Mouse (Mus musculus) forebrain, embryonic 16.5 days (tissue): ENCODE results near the gene Gm17349. TPM values are rescaled to one million over a fixed set of nuclear protein-coding genes. Genes with fewer than 3 reads are reported as not detected.

Source experiments
- ATAC-seq: fragments of 200-750 bp; cut with Nextera tagmentation; 2 replicates; pipeline ENCODE4 v1.8.0; 2017; ENCODE audit warnings: mild to moderate bottlenecking, moderate library complexity
- H3K27ac ChIP-seq: fragments of 300-500 bp; sonication (generic); 2 replicates; pipeline ENCODE4 v1.5.1; 2014; ENCODE audit warnings: low read length, control low read depth
- H3K27me3 ChIP-seq: fragments of 300-500 bp; sonication (generic); replicated peaks from 2 replicates; pipeline ENCODE4 v1.6.1; 2014; ENCODE audit warnings: low read length; ENCODE audit not compliant: control insufficient read depth, insufficient read depth
- H3K36me3 ChIP-seq: fragments of 300-500 bp; sonication (generic); 2 replicates; pipeline ENCODE4 v1.6.1; 2014; ENCODE audit not compliant: control insufficient read depth, insufficient read depth
- H3K4me1 ChIP-seq: fragments of 300-500 bp; sonication (generic); replicated peaks from 2 replicates; pipeline ENCODE4 v1.6.1; 2014; ENCODE audit warnings: low read length; ENCODE audit not compliant: control insufficient read depth, insufficient read depth
- H3K4me2 ChIP-seq: fragments of 300-500 bp; sonication (generic); 2 replicates; pipeline ENCODE4 v1.6.1; 2014; ENCODE audit warnings: mild to moderate bottlenecking, low read length, control low read depth
- H3K4me3 ChIP-seq: fragments of 300-500 bp; sonication (generic); replicated peaks from 2 replicates; pipeline ENCODE4 v1.5.1; 2014; ENCODE audit warnings: mild to moderate bottlenecking, low read length, control low read depth
- H3K9ac ChIP-seq: fragments of 300-500 bp; sonication (generic); replicated peaks from 2 replicates; pipeline ENCODE4 v1.6.1; 2014; ENCODE audit warnings: low read depth, low read length, control low read depth
- H3K9me3 ChIP-seq: fragments of 300-500 bp; sonication (generic); 2 replicates; pipeline ENCODE4 v1.6.1; 2016; ENCODE audit warnings: low read length; ENCODE audit not compliant: control insufficient read depth
- WGBS: fragments of 180-500 bp; shearing (Covaris S2); extraction: QIAGEN DNeasy Blood & Tissue Kit; methylation state at CpG from one replicate; pipeline ENCODE4 v1.1.7; 2014; 5-methylcytosine and 5-hydroxymethylcytosine counted together
- polyA plus RNA-seq: library from polyadenylated mRNA; unstranded; fragments of >200 nt; fragmentation: Nextera tagmentation; extraction: Ambion mirVana; gene quantifications from 2 replicates; pipeline ENCODE4 v1.2.1, GENCODE M21; 2015

Gene Gm17349
- polyA plus RNA-seq, 1 experiment from 2014 or later: not detected

GRCm38 (mm10) chr15:99671783-99672182, 33.5 kb downstream of the Gm17349 start:
- peak overlapping the region; percentile 73 for H3K4me3 ChIP-seq
- H3K36me3 ChIP-seq: no peaks in the 10 kb centered on the region
- peak overlapping the region; percentile 62 for H3K4me2 ChIP-seq
- no peak overlapping the region for H3K27ac ChIP-seq
- peaks cover 47% of the 10 kb centered on the region for H3K4me1 ChIP-seq
- no peaks in the 10 kb centered on the region for H3K27me3 ChIP-seq
- no peaks in the 10 kb centered on the region for H3K9me3 ChIP-seq
- no peak for ATAC-seq
- 77% methylated on average over 14 of the region's 14 CpGs for WGBS
- peak overlapping the region; percentile 90; the same call in 1 of the 2 replicates for H3K9ac ChIP-seq

GRCm38 (mm10) chr15:99670964-99671670, 34.2 kb downstream of the Gm17349 start:
- Histone ChIP-seq H3K4me3 (peak overlapping the region; percentile 73), H3K9ac (peak overlapping the region; percentile 90), H3K4me2 (peak overlapping the region; percentile 62), H3K27ac (peak overlapping the region; percentile 86), H3K4me1 (peaks cover 45% of the 10 kb centered on the region), H3K36me3 (no peaks in the 10 kb centered on the region), H3K9me3 (no peaks in the 10 kb centered on the region), H3K27me3 (no peaks in the 10 kb centered on the region)
- WGBS: 9% methylated on average over 15 of the region's 17 CpGs
- peak; percentile 38 for ATAC-seq

GRCm38 (mm10) chr15:99670154-99670821, 35.0 kb downstream of the Gm17349 start, which contains the start of gene Asic1:
Gene Asic1, plus strand, starts transcription at chr15:99670368.
- H3K4me2 ChIP-seq: peak within 1 kb of the TSS; percentile 62
- no peaks in the 10 kb centered on the region for H3K27me3 ChIP-seq
- H3K9ac ChIP-seq: peak within 1 kb of the TSS; percentile 90
- WGBS: under 1% methylated on average over 59 of the region's 74 CpGs
- peak within 1 kb of the TSS; percentile 86 for H3K27ac ChIP-seq
- ATAC-seq: peak; percentile 67
- peaks cover 51% of the 10 kb centered on the region for H3K4me1 ChIP-seq
- H3K36me3 ChIP-seq: no peaks in the 10 kb centered on the region
- H3K9me3 ChIP-seq: no peaks in the 10 kb centered on the region
- H3K4me3 ChIP-seq: peak within 1 kb of the TSS; percentile 73

GRCm38 (mm10) chr15:99669392-99669791, 35.9 kb downstream of the Gm17349 start:
- Histone ChIP-seq H3K4me3 (no peak overlapping the region), H3K27ac (peak overlapping the region; percentile 16; the same call in 1 of the 2 replicates), H3K4me1 (peaks cover 54% of the 10 kb centered on the region), H3K9ac (no peak overlapping the region), H3K27me3 (no peaks in the 10 kb centered on the region), H3K36me3 (no peaks in the 10 kb centered on the region), H3K9me3 (no peaks in the 10 kb centered on the region), H3K4me2 (no peak overlapping the region; the same call in 1 of the 2 replicates)
- no peak for ATAC-seq
- 0% methylated on average over 1 of the region's 1 CpGs for WGBS

GRCm38 (mm10) chr15:99668881-99669280, 36.4 kb downstream of the Gm17349 start:
- Histone ChIP-seq H3K27ac (no peak overlapping the region), H3K27me3 (no peaks in the 10 kb centered on the region), H3K36me3 (no peaks in the 10 kb centered on the region), H3K4me1 (peaks cover 59% of the 10 kb centered on the region), H3K9me3 (no peaks in the 10 kb centered on the region), H3K4me3 (no peak overlapping the region), H3K9ac (no peak overlapping the region), H3K4me2 (peak overlapping the region; percentile 12)
- ATAC-seq: no peak
- WGBS: 2% methylated on average over 12 of the region's 12 CpGs

GRCm38 (mm10) chr15:99667544-99667943, 37.7 kb downstream of the Gm17349 start:
- 100% methylated on average over 2 of the region's 2 CpGs for WGBS
- Histone ChIP-seq H3K4me2 (no peak overlapping the region), H3K27ac (no peak overlapping the region), H3K4me1 (peaks cover 57% of the 10 kb centered on the region), H3K36me3 (no peaks in the 10 kb centered on the region), H3K9ac (no peak overlapping the region), H3K27me3 (no peaks in the 10 kb centered on the region), H3K9me3 (no peaks in the 10 kb centered on the region), H3K4me3 (no peak overlapping the region)
- ATAC-seq: no peak

GRCm38 (mm10) chr15:99664600-99665451, 40.5 kb downstream of the Gm17349 start:
- Histone ChIP-seq H3K9ac (peak overlapping the region; percentile 76), H3K36me3 (no peaks in the 10 kb centered on the region), H3K4me2 (peak overlapping the region; percentile 87), H3K4me1 (peaks cover 46% of the 10 kb centered on the region), H3K9me3 (no peaks in the 10 kb centered on the region), H3K27me3 (no peaks in the 10 kb centered on the region), H3K4me3 (peak overlapping the region; percentile 52), H3K27ac (peak overlapping the region; percentile 94)
- under 1% methylated on average over 51 of the region's 52 CpGs for WGBS
- ATAC-seq: peak; percentile 82

GRCm38 (mm10) chr15:99663964-99664599, 41.2 kb downstream of the Gm17349 start:
- H3K9ac ChIP-seq: peak overlapping the region; percentile 76

More at GRCm38 (mm10) chr15:99663964-99664599, 41.2 kb downstream of the Gm17349 start:
- no peaks in the 10 kb centered on the region for H3K36me3 ChIP-seq
- WGBS: 3% methylated on average over 17 of the region's 17 CpGs
- peak overlapping the region; percentile 52 for H3K4me3 ChIP-seq
- ATAC-seq: peak; percentile 47
- H3K4me1 ChIP-seq: peaks cover 39% of the 10 kb centered on the region
- H3K27me3 ChIP-seq: no peaks in the 10 kb centered on the region
- H3K9me3 ChIP-seq: no peaks in the 10 kb centered on the region
- peak overlapping the region; percentile 87 for H3K4me2 ChIP-seq
- H3K27ac ChIP-seq: peak overlapping the region; percentile 94
